Mouse (Mus musculus): ENCODE results near the gene Mprip. TPM values are rescaled to one million over a fixed set of nuclear protein-coding genes. Genes with fewer than 3 reads are reported as not detected.
"Not testable (repeated sequence)": the region's sequence is repeated elsewhere in the genome, so short reads cannot be mapped to it uniquely, and the experiment has no call there.

Gene Mprip
- polyA plus RNA-seq, 2 experiments from 2014 or later, result 21.3 to 29.6 TPM

GRCm38 (mm10) chr11:59655337-59655736, 5.8 kb upstream of the Mprip start:
- ATAC-seq, result no peak

DNA sequence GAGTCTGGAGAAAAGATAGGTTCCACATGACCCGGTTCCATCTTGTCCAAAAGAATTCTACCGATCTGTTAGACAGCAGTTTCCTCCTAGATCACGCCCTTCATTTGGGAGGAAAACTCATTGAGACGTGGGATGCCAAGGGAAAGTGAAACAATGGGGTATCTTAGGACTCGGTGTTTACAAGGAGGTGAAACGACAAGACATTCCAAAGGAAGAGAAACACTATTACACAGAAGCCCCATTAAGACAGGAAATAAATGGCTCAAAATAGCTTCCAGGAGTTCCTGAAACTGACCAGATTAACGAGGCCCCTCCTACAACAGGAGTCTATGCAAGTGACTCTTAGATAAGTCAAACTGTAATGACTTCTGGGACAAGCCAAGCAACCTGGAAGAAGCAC, 5.1 kb upstream of the Mprip start:
- ATAC-seq, result no peak

- peak; percentile 68 for ATAC-seq
Observed at GRCm38 (mm10) chr11:59661601-59662248, 620 bp downstream of the Mprip start.

GRCm38 (mm10) chr11:59662249-59662788, 1.2 kb downstream of the Mprip start:
- peak; percentile 90 for ATAC-seq

DNA sequence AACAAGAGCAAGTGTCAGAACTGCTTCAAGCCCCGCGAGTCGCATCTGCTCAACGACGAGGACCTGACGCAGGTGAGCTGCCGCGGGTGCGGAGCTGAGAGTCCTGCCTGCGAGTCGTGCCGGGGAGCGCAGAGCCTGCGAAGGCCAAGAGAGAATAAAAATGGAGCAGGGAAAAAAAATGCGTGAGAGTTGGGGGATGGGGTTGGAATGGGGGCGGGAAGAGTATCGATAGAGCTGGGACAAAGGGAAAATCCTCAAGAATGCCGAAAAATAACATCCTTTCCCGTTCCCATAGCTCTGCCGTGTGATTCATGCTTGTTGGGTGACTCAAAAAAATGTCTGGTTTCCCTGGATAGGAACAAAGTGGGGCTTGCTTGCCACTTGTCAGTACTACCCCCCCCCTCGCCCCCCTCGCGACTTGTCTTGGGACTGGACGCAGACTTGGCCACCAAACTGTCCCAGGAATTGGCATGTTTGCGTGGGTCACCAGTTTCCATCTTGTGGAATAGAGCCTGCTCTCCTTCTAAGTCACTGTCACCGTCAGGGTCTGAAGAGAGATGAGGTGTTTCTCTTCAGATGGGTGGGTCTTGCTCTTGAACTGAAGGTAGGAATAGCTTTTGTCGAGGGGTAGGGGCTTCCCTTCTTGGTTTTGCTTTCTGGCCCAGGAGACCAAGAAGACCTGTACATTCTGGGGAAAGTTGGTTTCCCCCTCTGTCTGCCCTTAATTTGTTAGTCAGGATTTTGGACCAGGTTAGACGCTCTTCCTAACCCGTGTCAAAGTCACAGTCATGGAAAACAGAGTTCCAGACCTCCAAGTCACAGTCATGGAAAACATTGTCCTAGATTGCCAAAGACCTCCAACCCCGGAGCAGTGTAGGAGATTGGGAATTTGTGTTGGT, 2.0 kb downstream of the Mprip start:
- ATAC-seq, result peak; percentile 40

- ATAC-seq, result no peak
Observed at GRCm38 (mm10) chr11:59663776-59664320, 2.7 kb downstream of the Mprip start.

- ATAC-seq, result no peak
Observed at GRCm38 (mm10) chr11:59664818-59665217, 3.7 kb downstream of the Mprip start.

- no peak for ATAC-seq
Observed at GRCm38 (mm10) chr11:59671049-59671693, 10.1 kb downstream of the Mprip start.

GRCm38 (mm10) chr11:59674013-59674412, 12.9 kb downstream of the Mprip start:
- no peak for ATAC-seq

DNA sequence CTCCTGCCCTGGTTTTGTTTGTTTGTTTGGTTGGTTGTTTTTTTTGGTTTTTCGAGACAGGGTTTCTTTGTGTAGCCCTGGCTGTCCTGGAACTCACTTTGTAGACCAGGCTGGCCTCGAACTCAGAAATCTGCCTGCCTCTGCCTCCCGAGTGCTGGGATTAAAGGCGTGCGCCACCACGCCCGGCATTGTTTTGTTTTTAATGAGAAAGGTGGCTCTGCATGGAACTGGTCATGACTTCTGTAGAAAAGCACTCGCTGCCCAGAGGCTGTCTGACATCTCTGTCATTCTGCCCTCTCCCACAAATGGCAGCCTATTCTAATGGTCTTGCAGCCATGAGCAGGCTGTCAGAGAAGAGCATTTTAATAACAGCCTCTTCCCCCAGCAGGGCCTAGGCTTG, 13.6 kb downstream of the Mprip start:
- ATAC-seq, result not testable (repeated sequence)

DNA sequence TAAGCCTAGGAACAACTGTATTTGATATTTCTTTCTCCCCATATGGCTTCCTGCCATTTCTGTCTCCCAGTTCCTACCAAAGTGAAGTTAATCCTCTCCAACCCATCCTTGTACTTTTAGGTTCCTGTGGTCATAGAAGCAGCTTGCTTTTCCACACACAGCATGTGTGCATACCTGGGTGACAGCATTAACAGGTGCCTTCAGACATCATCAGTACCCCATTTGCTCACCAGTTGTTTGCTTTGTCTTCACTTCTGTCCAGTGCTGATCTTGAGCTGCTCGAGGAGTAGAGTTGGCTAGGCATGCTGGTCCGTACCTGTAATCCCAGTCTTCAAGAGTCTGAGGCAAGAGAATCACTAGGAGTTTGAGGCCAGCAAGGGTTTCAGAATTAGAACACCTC, 16.7 kb downstream of the Mprip start:
- ATAC-seq, result no peak

- no peak for ATAC-seq
Observed at GRCm38 (mm10) chr11:59678693-59679092, 17.6 kb downstream of the Mprip start.

DNA sequence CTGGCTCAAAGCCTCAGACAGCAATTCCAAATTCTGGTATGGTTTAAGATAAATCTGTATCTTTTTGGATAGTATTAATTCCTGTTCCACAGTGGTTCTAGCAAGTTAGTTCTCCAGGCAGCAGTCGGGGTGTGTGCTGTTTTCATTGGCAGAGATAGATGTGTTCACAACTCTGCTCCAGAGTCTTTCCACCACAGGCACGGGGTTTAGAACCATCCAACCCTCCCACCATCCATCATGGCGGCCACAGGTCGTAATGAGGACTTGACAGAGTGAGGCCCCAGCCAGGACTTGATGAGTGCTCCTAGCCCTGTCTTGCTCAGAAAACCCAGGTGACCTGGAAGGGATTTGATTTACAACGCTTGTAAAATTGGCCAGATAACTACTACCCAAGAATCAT, 19.0 kb downstream of the Mprip start:
- no peak for ATAC-seq

DNA sequence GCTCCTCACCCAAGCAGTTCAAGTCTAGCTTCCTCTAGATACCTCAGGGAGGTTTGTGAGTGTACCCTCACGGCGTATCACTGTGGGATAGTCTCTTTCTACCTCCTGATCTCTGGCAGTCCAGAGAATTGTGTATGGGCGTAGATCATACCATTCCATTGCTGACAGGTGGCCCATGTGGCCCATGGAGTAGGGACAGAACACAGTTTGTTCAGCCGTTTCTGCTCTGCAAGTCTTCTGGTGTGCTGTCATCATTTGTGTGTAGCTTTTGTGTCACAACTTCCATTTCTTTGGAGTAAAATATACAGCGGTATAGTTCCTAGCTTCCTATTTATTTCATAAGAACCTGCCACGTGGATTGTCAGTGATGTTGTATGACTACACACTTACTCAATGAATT, 23.9 kb downstream of the Mprip start:
- no peak for ATAC-seq

DNA sequence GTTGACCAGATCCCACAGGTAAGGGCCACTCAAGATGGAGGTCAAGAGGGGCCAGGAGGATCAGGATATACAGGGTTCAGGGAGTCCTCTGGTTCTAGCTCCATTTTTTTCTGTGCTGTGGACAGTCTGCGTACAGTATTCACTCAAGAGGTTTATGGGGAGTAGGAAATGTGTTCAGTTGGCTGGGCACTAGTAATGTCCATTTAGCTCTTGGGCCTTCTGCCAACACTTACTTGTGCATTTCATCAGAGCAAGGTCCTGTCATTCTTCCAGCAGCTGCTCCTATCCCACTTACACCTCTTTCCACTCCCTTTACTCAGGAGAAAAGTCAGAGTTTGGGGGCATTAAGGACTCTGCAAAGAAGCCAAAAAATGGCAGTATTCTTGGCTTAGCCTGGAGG, 33.4 kb downstream of the Mprip start:
- no peak for ATAC-seq

GRCm38 (mm10) chr11:59695550-59695949, 34.4 kb downstream of the Mprip start:
- ATAC-seq, result no peak

- ATAC-seq, result no peak
Observed at GRCm38 (mm10) chr11:59697572-59697971, 36.5 kb downstream of the Mprip start.

GRCm38 (mm10) chr11:59700787-59701186, 39.7 kb downstream of the Mprip start:
- ATAC-seq, result no peak

DNA sequence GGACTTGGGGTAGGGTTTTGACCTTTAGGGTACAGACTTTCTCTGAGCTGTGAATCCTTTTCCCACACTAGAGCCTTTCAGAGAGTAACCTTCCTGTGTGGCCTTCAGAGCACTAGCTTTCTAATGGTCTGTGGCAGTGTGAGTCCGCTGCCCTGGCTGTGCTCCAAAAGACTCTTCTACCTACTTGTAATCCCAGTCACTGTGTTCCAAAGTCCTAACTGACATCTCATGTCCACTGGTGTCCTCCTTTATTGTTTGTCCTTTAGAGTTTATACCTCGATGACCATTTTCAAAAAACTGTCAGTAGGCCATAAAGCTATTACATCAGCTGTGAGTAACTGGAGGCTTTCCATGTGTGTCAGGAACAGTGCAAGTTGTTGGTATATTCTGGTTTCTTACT, 44.0 kb downstream of the Mprip start:
- no peak for ATAC-seq

DNA sequence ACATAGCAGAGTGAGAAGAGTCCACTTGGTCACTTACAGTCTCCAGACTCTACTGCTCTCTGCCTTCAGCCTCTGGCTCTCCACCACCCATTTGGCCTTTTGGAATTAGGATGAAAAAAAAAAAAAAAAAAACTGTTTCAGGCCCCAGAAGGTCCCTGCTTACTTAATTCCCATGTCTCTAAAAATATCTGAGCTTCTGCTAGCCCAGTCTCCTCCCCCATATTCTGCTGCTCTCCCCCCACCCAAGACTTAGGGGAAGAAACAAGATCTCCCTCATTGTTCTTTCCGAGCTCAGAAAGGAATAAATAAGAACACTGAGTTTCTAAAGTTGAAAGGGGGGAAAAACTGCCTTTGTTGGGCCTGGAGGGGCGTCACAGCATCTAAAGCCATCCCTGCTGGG, 46.4 kb downstream of the Mprip start:
- no peak for ATAC-seq

DNA sequence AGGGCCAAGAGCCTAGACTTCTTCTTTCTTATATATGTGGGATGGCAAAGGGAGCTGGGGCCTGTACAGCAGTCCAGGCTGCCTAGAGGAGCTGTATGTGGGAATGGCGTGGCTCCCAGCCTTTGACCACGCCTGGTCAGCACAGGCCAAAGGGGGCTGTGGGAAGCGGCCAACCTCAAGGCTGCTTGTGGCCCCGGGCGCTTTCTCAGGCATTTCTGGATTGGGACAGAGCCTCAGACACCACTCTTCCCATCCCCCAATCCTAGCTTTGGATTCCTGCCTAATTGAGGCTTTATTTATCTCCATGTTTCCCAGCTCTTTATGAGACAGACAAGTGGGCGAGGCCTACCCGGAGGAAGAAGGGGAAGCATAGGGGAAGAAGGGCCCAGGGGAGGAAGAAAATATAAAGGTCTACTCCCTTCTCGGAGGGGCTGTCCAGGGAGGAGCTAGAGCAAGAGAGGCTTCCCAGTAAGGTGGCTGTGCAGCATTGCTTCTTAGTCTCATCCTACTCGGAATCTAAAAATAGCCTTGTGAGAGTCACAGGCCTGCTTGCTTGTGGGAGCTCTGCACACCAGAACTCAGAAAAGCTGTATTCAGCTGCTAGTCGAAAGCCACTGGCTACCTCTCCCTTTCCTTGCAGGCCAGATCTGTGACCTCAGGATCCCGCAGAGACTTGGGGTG, 47.0 kb downstream of the Mprip start:
- ATAC-seq, result no peak

GRCm38 (mm10) chr11:59715424-59715840, 54.3 kb downstream of the Mprip start:
- no peak for ATAC-seq

Measured in CD4-positive, CD25-positive, alpha-beta regulatory T cell, adult 4 months (primary cell).